Mouse (Mus musculus) B cell, adult 2 months (primary cell): ENCODE measurements at regions not wholly inside any gene's neighbourhood (a gene's known extent, or its start where the extent isn't known, plus 50 kb on each side); places are given as distances from the start of the nearest gene placed in this dataset.

Source experiments
- DNase-seq, 2 experiments: peaks; one replicate each; pipeline ENCODE4 v3.0.0; 2022

- DNase-seq: no peak
Measured at GRCm38 (mm10) chr2:137393486-137393885, 277.0 kb upstream of the Jag1 start.

DNA sequence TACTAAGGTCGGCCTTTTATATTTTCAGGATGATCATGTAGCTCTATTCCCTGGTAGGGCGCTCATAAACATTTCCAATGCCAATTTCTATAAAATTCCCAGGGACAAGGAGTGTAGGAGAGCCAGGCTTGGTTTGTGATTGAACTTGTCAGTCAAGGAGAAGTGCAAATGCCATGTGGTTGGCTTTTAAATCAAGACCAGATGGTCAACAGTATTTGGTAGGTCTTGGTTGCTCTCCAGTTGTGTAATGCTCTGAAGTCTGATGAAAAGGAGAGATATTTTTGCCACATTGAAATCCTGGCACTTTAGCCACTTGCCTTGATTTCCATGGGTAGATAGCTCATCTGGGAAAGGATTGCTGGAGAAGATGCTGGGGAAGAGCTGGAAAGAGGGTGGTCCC is 263.4 kb upstream of the Jag1 start:
- no peak for DNase-seq

GRCm38 (mm10) chr2:137375346-137375745 is 258.9 kb upstream of the Jag1 start:
- DNase-seq: no peak

- DNase-seq: no peak
Measured at GRCm38 (mm10) chr2:137371062-137371461, 254.6 kb upstream of the Jag1 start.

DNA sequence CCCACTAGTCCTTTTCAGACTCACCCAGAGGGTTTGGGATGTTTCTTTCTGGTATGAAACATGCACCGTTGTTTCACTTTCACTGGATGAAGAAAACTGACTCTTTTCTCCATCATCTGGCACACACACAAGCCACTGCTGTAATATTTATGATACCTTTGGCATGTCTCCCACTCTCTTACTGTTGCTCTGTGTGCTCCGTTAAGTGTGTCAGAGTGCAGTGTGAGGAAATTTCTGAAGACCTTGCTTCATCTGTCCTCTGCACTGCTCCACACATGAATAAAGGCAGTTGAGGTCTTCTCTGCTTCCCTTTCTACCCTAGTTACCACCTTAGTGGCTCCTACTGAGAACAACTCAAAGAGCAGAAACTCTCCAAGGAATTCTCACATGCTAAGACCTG is 246.6 kb upstream of the Jag1 start:
- DNase-seq: no peak

- DNase-seq: no peak
Measured at GRCm38 (mm10) chr2:137357181-137357738, 240.8 kb upstream of the Jag1 start.

- no peak for DNase-seq
Measured at GRCm38 (mm10) chr2:137343736-137344135, 227.3 kb upstream of the Jag1 start.

- DNase-seq: no peak
Measured at GRCm38 (mm10) chr2:137329995-137330394, 213.6 kb upstream of the Jag1 start.

DNA sequence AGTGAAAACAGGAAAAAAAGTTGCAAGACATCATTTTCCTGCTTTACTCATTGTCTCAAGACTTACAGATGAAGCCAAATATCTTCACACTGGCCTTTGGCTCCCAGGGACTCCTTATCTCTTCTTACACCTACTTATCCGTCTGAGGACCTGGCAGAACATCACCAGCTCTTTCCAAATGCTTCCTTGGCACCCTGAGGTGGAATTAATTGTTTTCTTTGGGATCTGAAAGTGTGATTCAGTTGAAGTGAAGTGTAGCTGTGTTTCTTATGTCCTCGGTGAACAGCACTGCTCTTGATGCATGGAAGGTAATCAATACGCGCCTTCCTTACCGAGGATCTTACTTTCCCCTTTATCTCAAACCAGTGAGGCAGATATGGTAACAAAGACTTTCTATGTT is 207.0 kb upstream of the Jag1 start:
- no peak for DNase-seq

GRCm38 (mm10) chr2:137310511-137310910 is 194.1 kb upstream of the Jag1 start:
- no peak for DNase-seq

GRCm38 (mm10) chr2:137308116-137308515 is 191.7 kb upstream of the Jag1 start:
- no peak for DNase-seq

DNA sequence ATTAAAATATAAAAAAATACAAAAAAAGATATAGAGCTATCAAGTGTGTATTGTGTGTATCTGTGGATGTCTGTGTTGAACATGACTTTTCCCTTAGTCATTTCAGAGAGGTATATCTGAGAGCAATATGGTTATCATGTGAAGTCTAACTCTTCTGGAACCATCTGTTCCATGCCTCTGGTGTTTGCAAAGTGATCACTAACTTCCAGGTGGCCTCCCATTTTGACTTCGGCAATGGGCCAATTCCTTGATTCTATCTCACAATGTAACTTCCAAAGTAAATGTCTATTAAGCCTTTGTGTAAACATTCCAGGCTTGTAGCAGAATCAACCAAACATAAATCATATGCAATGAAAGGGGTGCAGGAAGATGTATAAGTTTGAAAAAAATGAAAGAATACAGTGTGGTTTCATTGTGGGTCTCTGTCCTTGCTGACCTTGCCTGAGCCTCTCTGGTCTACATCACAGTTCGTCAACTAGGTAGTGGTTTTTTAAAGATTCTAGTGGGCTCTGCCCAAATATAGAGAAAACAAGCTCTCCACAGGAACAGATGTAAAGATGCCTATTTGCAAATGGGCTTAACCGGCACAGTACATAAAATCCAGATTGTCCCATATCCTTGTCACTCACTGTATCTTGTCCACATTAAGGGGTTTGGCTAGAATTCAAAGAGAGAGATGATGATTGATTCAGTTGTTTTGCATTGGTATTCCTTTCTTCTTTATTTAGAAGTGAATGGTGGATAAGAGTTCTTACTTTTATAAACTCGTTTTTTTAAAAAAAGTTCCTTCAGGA is 185.2 kb upstream of the Jag1 start:
- DNase-seq: no peak

- no peak for DNase-seq
Measured at GRCm38 (mm10) chr2:137289231-137289630, 172.8 kb upstream of the Jag1 start.

GRCm38 (mm10) chr2:137271575-137272180 is 155.2 kb upstream of the Jag1 start:
- no peak for DNase-seq

GRCm38 (mm10) chr2:137262911-137263310 is 146.5 kb upstream of the Jag1 start:
- DNase-seq: no peak

- no peak for DNase-seq
Measured at GRCm38 (mm10) chr2:137257847-137258515, 141.5 kb upstream of the Jag1 start.

- no peak for DNase-seq
Measured at GRCm38 (mm10) chr2:137247931-137248330, 131.5 kb upstream of the Jag1 start.

DNA sequence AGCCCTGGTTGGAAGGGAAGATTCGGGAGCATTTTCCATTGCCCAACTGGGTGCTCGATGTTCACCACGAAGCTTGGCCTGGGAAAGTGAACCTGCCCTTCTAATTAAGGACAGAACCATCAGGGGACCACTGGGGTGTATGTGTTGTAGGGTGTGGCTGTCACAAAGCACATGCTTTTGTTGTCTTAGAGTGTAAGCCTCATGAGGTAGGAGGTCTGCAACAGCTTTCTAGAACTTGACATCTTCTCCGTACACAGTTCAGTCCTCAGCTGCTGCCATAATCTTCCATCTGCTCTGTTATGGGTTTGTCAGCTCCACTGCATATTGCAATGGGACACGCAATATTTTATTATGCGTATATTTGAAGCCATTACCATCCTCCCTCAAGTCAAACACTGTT is 127.9 kb upstream of the Jag1 start:
- no peak for DNase-seq

DNA sequence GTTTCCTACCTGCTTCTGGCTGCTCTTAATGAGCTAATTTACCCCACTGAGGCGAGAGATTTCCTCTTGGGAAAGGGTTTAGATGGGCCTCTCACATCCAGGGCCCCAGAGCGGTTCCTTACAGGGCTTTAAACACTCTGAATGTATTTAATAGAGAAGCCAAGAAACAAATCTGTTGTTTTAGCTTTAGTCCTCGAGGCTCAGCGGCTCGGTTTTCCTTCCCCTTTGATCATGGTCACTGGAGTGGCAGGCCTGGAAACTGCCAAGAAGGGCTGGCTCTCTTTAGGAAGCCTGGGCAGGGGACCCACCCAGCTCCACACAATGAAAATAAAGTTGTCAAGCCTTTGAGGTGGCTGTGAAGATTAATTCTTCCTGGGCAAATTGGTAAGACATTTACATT is 127.5 kb upstream of the Jag1 start:
- DNase-seq: no peak

DNA sequence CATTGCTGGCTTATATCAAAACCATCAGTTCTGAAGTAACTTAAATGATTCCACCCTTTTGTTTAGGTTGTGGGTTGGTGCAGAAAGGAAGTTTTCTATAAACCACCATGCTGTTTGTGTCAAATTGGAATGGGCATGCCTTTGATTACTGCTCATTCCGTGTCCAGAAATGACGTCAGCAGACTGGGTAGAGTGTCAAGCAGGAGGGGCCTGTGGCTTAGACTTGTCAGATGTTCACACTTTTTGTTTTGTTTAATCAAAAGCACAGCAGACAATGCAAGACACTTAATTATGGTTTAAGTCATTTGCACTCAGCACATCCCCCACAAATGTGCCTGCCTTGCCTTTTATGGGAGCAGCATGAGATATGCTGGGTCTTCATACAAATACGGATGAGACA is 120.5 kb upstream of the Jag1 start:
- no peak for DNase-seq

DNA sequence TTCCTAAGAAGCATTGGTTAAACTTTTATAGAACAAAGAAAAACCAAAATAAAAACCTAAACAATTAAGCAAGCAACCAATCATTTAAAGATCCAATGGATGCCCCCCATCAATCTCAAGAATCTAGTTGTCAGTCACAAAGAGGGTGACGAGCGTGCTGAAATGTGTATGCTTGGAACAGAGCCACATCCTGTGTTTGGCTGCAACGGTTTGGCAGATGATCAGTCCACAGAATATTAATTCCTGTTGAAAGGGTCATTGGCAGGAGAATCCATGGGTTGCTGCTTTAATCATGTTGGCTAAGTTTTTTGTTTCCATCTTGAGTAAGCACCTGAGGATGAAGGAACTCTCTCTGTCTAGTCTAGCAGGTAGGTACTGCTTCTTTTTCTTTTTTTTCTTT is 117.5 kb upstream of the Jag1 start:
- DNase-seq: no peak

DNA sequence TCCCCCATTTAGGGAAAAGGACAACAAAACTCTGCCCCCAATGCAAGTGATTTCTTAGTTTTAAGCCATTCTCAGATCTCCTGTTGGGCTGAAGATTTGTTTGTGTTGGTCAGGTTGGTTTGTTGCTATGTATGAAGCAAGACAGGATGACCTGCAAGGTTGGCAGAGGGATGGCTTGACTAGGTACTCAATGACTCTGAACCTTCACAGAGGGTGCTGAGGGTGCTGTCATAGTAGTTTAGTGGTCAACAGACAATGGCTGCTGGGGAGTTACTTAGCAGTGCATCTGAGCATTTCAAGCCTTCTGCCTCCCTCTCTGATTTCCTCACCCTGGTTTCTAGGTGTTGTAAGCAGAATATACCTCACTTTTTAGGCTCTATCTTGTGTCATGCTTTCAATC is 114.7 kb upstream of the Jag1 start:
- DNase-seq: no peak

GRCm38 (mm10) chr2:137229422-137230069 is 113.1 kb upstream of the Jag1 start:
- no peak for DNase-seq
